Mouse (Mus musculus) mesoderm, embryonic 11.5 days (tissue): Measurements from ENCODE around the gene Sbno2.
A peak's percentile ranks its signal among the peaks of the same experiment; 100 is the strongest.
"Not testable (repeated sequence)": the region's sequence is repeated elsewhere in the genome, so short reads cannot be mapped to it uniquely, and the experiment has no call there.

ENCODE experiments used
- DNase-seq: peaks from one replicate; pipeline ENCODE4 v3.0.0-alpha.2; 2012; ENCODE audit warnings: low read depth, low spot score

The Sbno2 gene

GRCm38 (mm10) chr10:80057683-80058326, 47.6 kb downstream of the Sbno2 start:
- no peak for DNase-seq

DNA sequence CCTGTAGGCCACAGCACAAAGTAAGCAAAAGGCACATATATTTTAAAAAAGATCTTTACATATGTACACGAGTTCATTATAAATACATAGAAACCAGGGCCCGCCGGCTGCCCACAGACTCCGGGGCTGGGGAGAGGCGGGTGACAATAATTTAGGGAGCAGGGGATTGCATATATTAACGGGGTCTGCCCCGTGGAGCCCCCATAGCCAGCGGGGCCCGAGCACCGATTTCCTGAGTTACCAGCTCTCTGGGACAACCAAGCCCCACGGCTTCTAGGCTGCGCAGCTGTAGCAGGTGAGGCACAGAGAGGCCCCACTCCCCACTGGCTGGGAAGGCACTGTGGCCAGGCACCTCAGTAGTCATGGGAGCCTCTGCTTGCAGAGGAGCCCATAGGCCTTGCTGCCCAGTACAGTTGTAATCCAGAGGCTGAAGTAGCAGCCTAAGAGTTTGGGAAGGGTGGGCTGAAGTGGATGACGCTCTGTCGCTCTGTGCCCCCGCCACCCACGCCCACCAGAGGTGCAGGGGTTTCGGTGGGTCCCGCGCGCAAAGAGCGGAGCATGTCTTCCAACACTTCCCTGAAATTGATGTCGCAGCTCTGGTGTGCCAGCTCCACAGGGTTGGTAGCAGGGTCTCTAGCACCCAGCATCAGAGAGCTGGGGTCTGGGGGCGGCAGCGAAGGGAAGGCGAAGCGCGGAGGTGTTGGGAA, 48.2 kb downstream of the Sbno2 start:
- no peak for DNase-seq

GRCm38 (mm10) chr10:80056506-80056905, 48.9 kb downstream of the Sbno2 start:
- DNase-seq, result no peak

- no peak for DNase-seq
Observed at GRCm38 (mm10) chr10:80055891-80056290, 49.5 kb downstream of the Sbno2 start.

DNA sequence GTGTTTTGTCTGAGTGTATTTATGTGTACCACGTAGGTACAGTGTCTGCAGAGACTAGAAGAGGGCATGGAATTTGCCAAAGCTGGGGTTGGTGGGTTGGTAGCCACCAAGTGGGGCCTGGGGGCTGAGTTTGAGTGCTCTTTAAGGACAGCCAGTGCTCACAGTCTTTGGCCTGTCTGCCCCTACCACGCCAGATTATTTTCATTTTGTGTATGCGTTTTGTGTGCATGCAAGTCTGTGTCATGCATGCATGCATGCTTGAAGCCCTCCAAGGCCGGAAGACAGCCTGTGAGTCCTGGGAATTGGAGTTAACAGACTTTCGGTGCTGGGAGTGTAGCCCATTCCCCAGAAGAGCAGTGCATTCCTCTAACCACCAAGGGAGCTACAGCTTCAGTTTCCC, 50.0 kb downstream of the Sbno2 start:
- DNase-seq, result no peak

GRCm38 (mm10) chr10:80054911-80055310, 50.5 kb downstream of the Sbno2 start:
- DNase-seq, result not testable (repeated sequence)

DNA sequence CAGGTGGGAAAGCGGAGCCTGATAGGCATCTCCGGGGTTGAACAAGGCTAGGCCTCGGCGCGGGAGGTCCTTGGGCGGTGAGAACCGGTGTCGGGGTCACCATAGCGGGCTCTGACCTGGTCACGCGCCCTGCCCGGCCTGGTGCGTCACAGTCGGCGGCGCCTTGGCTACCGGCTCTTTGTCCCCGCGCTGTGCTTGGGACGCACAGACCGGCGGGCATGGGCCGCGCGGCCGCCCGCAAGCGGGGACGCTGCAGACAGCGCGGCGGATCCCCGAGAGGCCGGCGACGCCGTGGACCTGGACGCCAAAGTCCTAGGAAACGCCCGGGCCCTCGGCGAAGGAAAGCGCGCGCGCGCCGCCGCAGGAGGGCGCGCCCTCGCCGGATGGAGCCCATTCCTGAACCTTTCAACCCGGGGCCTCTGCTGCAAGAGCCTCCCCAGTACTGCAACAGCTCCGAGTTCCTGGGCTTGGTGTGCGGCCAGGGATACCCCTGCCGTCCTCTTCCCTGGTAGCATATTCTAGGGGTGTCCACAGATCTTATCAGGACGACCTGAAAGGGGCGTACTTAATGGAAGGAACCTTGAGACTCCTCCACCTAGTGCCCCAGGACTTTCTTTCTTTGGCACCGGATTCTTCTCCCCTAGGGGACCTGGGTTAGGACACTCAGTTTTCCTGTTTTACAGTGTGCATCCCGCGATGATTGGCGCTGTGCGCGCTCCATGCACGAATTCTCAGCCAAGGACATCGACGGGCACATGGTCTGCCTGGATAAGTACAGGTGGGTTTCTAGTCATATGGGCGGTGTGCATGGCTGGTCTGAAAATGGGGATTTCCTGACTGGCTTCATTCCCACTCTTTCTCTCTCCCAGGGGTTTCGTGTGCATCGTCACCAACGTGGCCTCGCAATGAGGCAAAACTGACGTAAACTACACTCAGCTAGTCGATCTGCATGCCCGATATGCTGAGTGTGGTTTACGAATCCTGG, 51.2 kb downstream of the Sbno2 start:
- DNase-seq, result peak; percentile 67

DNA sequence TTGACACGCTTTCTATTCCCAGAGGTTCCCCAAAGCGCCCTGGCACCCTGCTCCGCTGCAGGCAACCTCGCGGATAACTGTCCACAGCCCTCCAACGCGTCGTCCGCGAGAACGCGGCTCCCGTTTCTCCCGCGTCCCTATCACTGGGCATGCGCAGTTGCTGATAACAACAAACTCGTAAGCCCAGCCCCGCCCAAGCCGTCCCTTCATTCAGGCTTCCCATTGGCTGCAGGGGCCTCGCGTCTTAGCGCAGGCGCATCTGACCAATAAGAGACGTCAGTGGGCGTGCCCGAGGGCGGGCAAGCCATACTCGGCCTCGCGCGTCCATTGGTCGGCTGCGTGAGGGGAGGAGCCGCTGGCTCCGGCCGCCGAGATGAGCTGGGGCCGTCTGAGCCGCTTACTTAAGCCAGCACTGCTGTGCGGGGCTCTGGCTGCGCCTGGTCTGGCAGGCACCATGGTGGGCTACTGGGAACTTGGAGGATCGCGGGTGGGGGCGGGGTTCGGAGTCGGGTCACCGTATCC, 52.1 kb downstream of the Sbno2 start:
- DNase-seq, result peak; percentile 100

DNA sequence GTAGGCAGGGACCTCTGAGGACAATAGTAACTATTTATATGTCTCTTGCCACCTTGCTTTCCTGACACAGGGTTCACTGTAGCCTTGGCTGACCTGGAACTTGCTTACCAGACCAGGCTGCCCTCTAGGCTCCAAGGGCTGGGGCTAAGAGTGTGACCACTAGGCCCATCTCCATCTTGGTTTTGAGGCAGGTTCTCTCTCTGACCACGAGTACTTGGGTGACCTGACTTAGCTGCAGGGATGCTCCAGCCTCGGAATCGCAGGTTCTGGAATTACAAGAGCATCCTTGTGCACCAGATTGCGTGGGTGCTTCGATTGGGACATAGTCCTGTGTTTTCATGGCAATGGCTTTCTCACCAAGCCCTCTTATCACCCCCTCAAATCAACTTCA, 53.0 kb downstream of the Sbno2 start:
- DNase-seq, result no peak

DNA sequence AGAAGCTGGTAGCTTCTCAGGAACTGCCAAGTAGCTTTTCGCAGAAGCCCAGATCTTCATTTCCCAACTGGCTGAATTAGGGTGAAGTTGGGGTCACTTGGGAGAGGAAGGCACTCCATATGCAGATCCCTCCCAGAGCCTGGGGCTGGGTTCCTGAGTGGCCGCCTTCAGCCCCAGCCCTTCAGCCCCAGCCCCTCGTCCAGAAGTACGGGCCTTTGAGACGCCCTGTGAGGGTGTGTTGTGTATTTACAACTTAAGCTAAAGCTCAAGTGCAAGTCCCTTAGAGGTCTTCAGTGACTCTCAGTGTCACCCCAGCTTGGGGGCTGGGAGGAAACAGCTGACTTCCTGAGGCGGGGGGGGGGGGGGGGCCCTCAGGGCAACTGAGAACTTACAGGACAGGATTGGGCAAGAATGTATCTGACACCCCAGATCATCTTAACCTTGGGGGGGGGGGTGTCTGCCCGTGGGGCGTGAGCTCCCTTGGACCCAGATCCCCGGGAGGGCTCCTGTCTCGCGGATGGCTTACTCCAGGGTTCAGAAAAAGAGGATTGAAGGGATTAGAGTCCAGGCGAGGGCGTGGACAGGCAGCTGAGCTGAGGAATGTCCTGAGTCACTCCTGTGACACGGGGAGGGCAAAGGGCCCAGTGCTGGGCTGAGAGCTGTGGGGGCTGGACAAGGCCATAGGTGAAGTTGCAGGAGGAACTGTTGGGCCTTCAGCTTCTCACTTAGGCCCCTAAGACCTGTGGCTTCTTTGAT, 53.6 kb downstream of the Sbno2 start:
- DNase-seq, result no peak

DNA sequence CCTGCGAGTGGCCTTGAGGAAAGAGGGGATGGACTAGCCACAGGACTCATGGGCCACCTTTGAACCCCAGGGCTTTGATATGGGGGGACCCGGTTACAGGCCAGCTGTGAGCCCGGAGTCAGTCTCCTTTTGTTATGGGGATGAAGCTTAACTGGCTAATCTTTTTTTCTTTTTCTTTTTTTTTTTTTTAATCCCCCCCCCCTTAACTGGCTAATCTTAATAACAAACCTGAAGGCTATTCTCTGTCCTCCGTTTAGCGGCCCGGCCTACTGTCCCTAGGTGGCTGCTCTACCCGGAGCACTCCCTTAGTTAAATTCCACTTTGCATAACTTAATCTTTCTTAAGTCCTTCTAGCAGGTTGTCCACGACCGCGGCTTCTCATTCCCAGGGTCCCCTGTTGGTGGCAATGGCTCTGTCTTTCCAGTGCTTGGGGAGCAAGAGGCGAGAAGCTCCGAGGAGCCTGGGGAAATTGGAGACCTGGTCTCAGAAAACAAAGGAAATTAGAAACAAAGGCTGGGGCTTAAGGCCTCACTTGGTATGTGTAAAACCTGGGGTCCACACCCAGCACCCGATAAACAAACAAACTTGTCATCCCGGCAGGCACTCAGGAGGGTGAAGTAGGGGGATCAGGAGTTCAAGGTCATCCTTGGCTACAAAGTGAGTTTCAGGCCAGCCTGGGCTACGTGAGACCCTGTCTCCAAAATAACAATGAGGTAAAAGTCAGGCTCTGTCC, 54.3 kb downstream of the Sbno2 start:
- DNase-seq, result no peak

DNA sequence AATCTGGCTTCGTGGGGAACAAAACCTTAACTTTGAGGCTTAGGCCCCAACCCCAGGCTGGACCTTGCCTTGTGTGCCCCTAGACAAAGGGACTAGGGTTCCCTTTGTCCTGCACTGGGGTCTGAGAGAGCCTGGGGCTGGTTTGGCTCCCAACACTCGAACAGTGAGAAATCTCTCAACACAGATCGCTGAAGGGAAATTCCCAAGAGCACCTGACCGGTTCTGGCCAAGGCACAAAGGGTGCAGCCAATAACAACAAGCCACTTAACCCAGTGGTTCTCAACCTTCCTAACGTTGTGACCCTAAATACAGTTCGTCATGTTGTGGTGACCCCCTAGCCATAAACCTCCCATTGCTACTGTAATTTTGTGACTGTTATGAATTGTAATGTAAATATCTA, 55.1 kb downstream of the Sbno2 start:
- DNase-seq, result no peak

GRCm38 (mm10) chr10:80048834-80049233, 56.5 kb downstream of the Sbno2 start:
- no peak for DNase-seq

DNA sequence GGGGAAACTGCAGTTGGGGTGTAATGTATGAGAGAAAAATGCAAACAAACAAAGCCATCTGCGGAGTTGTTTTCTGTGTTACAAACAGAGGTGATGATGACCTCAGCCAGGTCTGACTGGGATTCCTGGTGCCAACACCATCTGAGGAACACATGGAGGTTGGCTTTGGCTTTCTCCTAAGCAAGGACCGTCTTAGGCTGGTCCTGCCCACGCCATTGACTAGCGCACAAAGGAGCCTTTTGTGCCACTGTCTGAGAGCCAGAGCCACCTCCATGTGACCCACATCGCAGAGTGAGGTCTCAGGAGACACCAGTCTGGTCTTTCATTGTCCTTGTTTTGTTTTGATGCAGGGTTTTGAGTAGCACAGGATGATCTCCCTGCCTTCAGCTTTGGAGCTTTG, 57.0 kb downstream of the Sbno2 start:
- peak; percentile 58 for DNase-seq

GRCm38 (mm10) chr10:80047041-80047565, 58.3 kb downstream of the Sbno2 start, which contains the start of gene Gpx4:
TSS of gene Gpx4 (plus strand) at chr10:80047166.
- DNase-seq, result no peak

GRCm38 (mm10) chr10:80045766-80046165, 59.6 kb downstream of the Sbno2 start:
- DNase-seq, result no peak

DNA sequence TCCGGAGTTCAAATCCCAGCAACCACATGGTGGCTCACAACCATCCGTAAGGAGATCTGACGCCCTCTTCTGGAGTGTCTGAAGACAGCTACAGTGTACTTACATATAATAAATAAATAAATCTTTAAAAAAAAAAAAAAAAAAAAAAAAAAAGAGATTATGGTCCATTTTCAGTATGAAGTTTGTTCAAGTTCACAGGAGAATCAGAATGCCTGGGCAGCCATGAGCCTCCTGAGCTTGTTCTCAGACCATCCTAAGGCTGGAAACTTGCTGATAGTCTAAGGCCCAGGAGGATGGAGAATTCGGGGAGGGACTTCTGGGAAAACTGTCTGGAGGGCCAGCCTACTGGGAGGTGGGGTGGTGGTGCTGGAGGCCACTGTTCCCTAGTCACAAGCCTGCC, 60.0 kb downstream of the Sbno2 start:
- not testable (repeated sequence) for DNase-seq

DNA sequence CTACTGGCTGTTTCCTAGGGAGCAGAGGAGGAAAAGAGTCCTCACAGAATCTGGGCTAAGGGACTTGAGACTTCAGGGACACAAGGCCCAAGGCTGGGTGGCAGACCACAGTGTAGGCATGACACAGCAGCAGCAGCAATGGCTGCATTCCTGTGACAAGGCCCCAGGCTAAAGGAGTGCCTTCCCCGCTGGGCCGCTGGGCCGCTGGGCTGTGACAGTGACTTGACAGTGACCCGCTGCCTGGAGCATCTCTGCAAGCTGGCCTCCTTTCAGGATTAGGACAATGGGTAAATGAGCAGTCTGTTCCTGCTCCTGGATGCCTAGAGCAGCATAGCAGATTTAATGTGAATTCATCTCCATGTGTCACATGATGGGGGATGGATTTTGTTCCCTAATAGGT, 61.3 kb downstream of the Sbno2 start:
- DNase-seq, result peak; percentile 36

GRCm38 (mm10) chr10:80041409-80042060, 63.8 kb downstream of the Sbno2 start:
- DNase-seq, result not testable (repeated sequence)

DNA sequence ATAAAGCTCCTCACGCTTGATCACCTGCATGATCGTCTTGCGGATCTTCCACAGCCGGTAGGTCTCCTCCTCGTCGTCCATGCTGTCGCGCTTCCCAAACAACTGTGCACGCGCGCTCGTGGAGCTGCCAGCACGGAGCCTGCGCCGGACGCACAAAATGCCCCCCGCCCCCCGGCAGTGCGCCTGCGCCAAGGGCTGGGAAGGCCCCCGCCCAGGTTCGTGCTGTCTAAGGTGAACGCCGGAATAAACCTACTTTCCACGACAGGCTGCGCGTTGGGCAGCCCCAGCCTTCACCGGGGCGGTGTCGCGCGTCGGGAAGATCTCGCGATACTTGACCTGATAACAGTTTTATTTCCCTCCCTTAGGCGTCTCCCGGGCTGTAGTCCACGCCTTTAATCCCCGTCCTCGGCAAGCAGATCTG, 65.8 kb downstream of the Sbno2 start, which contains the start of gene Polr2e:
TSS of gene Polr2e (minus strand) at position 237 of the 421 bp plus-strand sequence.
- peak; percentile 98 for DNase-seq
